Mouse (Mus musculus) thymus, postnatal 10 days (tissue): ENCODE data around the gene Man1c1.

ENCODE experiments used
- DNase-seq, 2 experiments: peaks; one replicate each; pipeline ENCODE4 v3.0.0; 2021; ENCODE audit warnings: low spot score in 2 of 2

Man1c1 gene

GRCm38 (mm10) chr4:134579212-134579611 lies 124.9 kb downstream of the Man1c1 start:
- DNase-seq, result no peak

- DNase-seq, result no peak
Observed at GRCm38 (mm10) chr4:134578407-134578806, 125.7 kb downstream of the Man1c1 start.

- DNase-seq, result no peak
Observed at GRCm38 (mm10) chr4:134577281-134577680, 126.8 kb downstream of the Man1c1 start.

- no peak for DNase-seq
Observed at GRCm38 (mm10) chr4:134575486-134575885, 128.6 kb downstream of the Man1c1 start.

- DNase-seq, result no peak
Observed at GRCm38 (mm10) chr4:134572449-134573300, 131.4 kb downstream of the Man1c1 start.

- no peak for DNase-seq
Observed at GRCm38 (mm10) chr4:134570704-134571451, 133.2 kb downstream of the Man1c1 start.

- DNase-seq, result no peak
Observed at GRCm38 (mm10) chr4:134569831-134570230, 134.3 kb downstream of the Man1c1 start.

GRCm38 (mm10) chr4:134569205-134569604 lies 134.9 kb downstream of the Man1c1 start:
- DNase-seq, result peak in 1 of 2 experiments; percentile 26

- no peak for DNase-seq
Observed at GRCm38 (mm10) chr4:134567377-134568226, 136.5 kb downstream of the Man1c1 start.

GRCm38 (mm10) chr4:134564093-134564492 lies 140.0 kb downstream of the Man1c1 start:
- no peak for DNase-seq

- DNase-seq, result no peak
Observed at GRCm38 (mm10) chr4:134563624-134564023, 140.5 kb downstream of the Man1c1 start.

GRCm38 (mm10) chr4:134562014-134562413 lies 142.1 kb downstream of the Man1c1 start:
- DNase-seq, result no peak

- DNase-seq, result no peak
Observed at GRCm38 (mm10) chr4:134560699-134561098, 143.4 kb downstream of the Man1c1 start.

- DNase-seq, result no peak
Observed at GRCm38 (mm10) chr4:134559154-134559553, 144.9 kb downstream of the Man1c1 start.

- DNase-seq, result peak; percentile 41 to 52
Observed at GRCm38 (mm10) chr4:134558570-134559113, 145.4 kb downstream of the Man1c1 start.

- DNase-seq, result no peak
Observed at GRCm38 (mm10) chr4:134557626-134558249, 146.4 kb downstream of the Man1c1 start.

- DNase-seq, result no peak
Observed at GRCm38 (mm10) chr4:134555956-134556580, 148.0 kb downstream of the Man1c1 start.

- DNase-seq, result no peak
Observed at GRCm38 (mm10) chr4:134553631-134554030, 150.5 kb downstream of the Man1c1 start.

- DNase-seq, result no peak
Observed at GRCm38 (mm10) chr4:134551494-134552316, 152.4 kb downstream of the Man1c1 start, which contains the start of gene Selenon. Selenon (minus strand) TSS chr4:134552166.

- no peak for DNase-seq
Observed at GRCm38 (mm10) chr4:134549899-134550298, 154.2 kb downstream of the Man1c1 start.
